Mouse (Mus musculus) forebrain, embryonic 13.5 days (tissue): ENCODE results near the gene P2rx1. TPM values are rescaled to one million over a fixed set of nuclear protein-coding genes. Genes with fewer than 3 reads are reported as not detected.
A peak's percentile ranks its signal among the peaks of the same experiment; 100 is the strongest.

Source experiments
- ATAC-seq: fragments of 200-750 bp; cut with Nextera tagmentation; 2 replicates; pipeline ENCODE4 v1.8.0; 2017
- H3K27ac ChIP-seq: fragments of 300-500 bp; sonication (generic); 2 replicates; pipeline ENCODE4 v1.5.1; 2015; ENCODE audit warnings: inconsistent platforms, mild to moderate bottlenecking, moderate library complexity
- H3K27me3 ChIP-seq: fragments of 300-500 bp; sonication (generic); 2 replicates; pipeline ENCODE4 v1.6.1; 2015; ENCODE audit warnings: mild to moderate bottlenecking, inconsistent platforms
- H3K36me3 ChIP-seq: fragments of 300-500 bp; sonication (generic); 2 replicates; pipeline ENCODE4 v1.6.1; 2015; ENCODE audit warnings: mild to moderate bottlenecking, inconsistent platforms; ENCODE audit not compliant: poor library complexity, severe bottlenecking
- H3K4me1 ChIP-seq: fragments of 300-500 bp; sonication (generic); 2 replicates; pipeline ENCODE4 v1.6.1; 2015; ENCODE audit warnings: inconsistent platforms
- H3K4me2 ChIP-seq: fragments of 300-500 bp; sonication (generic); 2 replicates; pipeline ENCODE4 v1.6.1; 2015; ENCODE audit warnings: inconsistent platforms, mild to moderate bottlenecking, moderate library complexity
- H3K4me3 ChIP-seq: fragments of 300-500 bp; sonication (generic); 2 replicates; pipeline ENCODE4 v1.5.1; 2015; ENCODE audit warnings: mild to moderate bottlenecking, inconsistent platforms
- H3K9ac ChIP-seq: fragments of 300-500 bp; sonication (generic); 2 replicates; pipeline ENCODE4 v1.6.1; 2015; ENCODE audit warnings: mild to moderate bottlenecking, inconsistent platforms
- H3K9me3 ChIP-seq: fragments of 300-500 bp; sonication (generic); replicated peaks from 2 replicates; pipeline ENCODE4 v1.6.1; 2016; ENCODE audit warnings: inconsistent platforms
- WGBS: fragments of 180-500 bp; shearing (Covaris S2); methylation state at CpG from one replicate; pipeline ENCODE4 v1.1.7; 2015; 5-methylcytosine and 5-hydroxymethylcytosine counted together
- polyA plus RNA-seq: library from polyadenylated mRNA; unstranded; fragments of >200 nt; fragmentation: Nextera tagmentation; extraction: Ambion mirVana; gene quantifications from 2 replicates; pipeline ENCODE4 v1.2.1, GENCODE M21; 2015

The P2rx1 gene
- polyA plus RNA-seq, 1 experiment from 2014 or later = 0.46 TPM

- Histone ChIP-seq H3K4me1 (no peaks in the 10 kb centered on the region), H3K9me3 (no peaks in the 10 kb centered on the region), H3K27me3 (no peaks in the 10 kb centered on the region), H3K36me3 (no peaks in the 10 kb centered on the region), H3K4me3 (no peak overlapping the region), H3K9ac (no peak overlapping the region), H3K27ac (no peak overlapping the region), H3K4me2 (no peak overlapping the region)
- 75% methylated on average over 9 of the region's 9 CpGs for WGBS
- no peak for ATAC-seq
These were observed 6.9 kb upstream of the P2rx1 start for GRCm38 (mm10) chr11:72991961-72992360.

DNA sequence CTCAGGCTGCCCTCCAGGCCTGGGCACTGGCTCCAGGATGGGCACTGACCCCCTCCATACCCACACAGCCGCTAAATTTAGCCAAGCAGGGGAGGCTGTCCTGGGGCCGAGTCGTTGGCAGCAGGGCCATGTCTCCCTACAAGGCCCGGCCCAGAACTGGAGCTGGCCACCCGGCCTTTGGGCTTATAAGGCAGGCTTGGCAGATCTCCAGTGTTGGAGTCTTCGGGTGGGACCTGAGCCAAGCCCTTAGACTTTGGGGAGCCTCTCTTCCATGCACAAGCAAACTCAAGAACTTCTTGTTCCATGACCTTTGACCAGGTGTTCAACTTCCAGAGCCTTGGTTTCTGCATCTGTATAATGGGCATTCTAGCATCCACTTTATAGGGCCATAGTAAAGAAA is 2.6 kb upstream of the P2rx1 start:
- Histone ChIP-seq H3K4me3 (no peak overlapping the region), H3K4me1 (no peaks in the 10 kb centered on the region), H3K27me3 (no peaks in the 10 kb centered on the region; the same call in 1 of the 2 replicates), H3K4me2 (no peak overlapping the region), H3K27ac (no peak overlapping the region), H3K36me3 (no peaks in the 10 kb centered on the region), H3K9ac (no peak overlapping the region), H3K9me3 (no peaks in the 10 kb centered on the region)
- 96% methylated on average over 6 of the region's 6 CpGs for WGBS
- no peak for ATAC-seq

- Histone ChIP-seq H3K4me3 (no peak overlapping the region), H3K4me1 (no peaks in the 10 kb centered on the region), H3K27ac (no peak overlapping the region), H3K27me3 (no peaks in the 10 kb centered on the region; the same call in 1 of the 2 replicates), H3K9me3 (no peaks in the 10 kb centered on the region), H3K36me3 (no peaks in the 10 kb centered on the region), H3K4me2 (no peak overlapping the region), H3K9ac (no peak overlapping the region)
- WGBS = 88% methylated on average over 2 of the region's 2 CpGs
- no peak for ATAC-seq
These were observed 2.1 kb upstream of the P2rx1 start for GRCm38 (mm10) chr11:72996781-72997180.

DNA sequence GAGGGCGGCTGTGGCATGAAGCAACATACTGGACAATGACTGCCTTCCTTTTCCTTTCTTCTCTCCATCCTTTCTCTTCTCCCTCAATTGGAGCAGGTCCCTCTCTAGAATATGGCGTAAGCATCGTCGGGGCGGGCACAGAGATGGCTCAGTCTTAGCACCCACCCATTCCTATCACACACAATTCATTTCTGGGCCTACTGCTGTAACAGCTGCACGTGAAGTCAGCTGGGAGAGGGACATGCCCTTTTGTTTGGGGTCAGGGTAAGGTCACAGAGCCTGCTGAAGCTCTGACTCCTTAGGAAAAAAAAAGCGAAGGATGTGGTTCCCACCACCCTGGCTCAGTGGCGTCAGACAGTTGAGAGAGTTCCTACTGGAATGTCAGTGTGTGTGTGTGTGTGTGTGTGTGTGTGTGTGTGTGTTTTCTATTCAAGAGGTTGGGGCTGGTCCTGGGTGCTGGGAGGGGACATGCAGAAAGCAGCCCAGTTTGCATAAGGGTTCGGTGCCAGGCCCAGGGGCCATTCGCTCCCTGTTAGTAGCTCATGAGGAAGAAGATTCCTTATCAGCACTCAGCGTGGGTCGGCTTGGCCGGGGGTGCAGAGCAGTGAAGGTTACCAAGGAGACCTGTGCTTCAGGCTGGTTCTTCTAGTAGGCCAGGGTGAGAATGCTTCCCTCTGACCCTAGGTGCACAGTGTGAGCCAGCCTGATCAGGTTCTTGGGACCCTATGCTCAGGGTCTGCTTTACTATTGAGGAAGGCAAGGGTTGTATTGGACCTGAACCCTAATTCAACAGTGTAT is 1.2 kb upstream of the P2rx1 start:
- Histone ChIP-seq H3K4me3 (no peak overlapping the region), H3K27me3 (no peaks in the 10 kb centered on the region; the same call in 1 of the 2 replicates), H3K27ac (no peak overlapping the region), H3K4me2 (no peak overlapping the region), H3K36me3 (no peaks in the 10 kb centered on the region), H3K4me1 (no peaks in the 10 kb centered on the region), H3K9me3 (no peaks in the 10 kb centered on the region), H3K9ac (no peak overlapping the region)
- WGBS = 84% methylated on average over 13 of the region's 13 CpGs
- ATAC-seq = no peak

- no peak for ATAC-seq
- H3K4me1 ChIP-seq = no peaks in the 10 kb centered on the region
- no peak overlapping the region for H3K27ac ChIP-seq
- no peak overlapping the region for H3K4me2 ChIP-seq
- no peak overlapping the region for H3K4me3 ChIP-seq
- H3K36me3 ChIP-seq = no peaks in the 10 kb centered on the region
- no peaks in the 10 kb centered on the region; the same call in none of the 2 replicates for H3K27me3 ChIP-seq
- WGBS = 16% methylated on average over 6 of the region's 6 CpGs
- H3K9me3 ChIP-seq = no peaks in the 10 kb centered on the region
- H3K9ac ChIP-seq = no peak overlapping the region
These were observed 2.1 kb downstream of the P2rx1 start for GRCm38 (mm10) chr11:73001029-73001428.

- Histone ChIP-seq H3K27ac (no peak overlapping the region), H3K4me3 (no peak overlapping the region), H3K36me3 (no peaks in the 10 kb centered on the region), H3K4me1 (peaks cover 12% of the 10 kb centered on the region), H3K27me3 (peaks cover 15% of the 10 kb centered on the region; the same call in 1 of the 2 replicates), H3K4me2 (no peak overlapping the region), H3K9me3 (no peaks in the 10 kb centered on the region), H3K9ac (no peak overlapping the region)
- ATAC-seq = 0 out of 2 replicates have a peak, but pooled peaks have one; percentile 45
- WGBS = 2% methylated on average over 2 of the region's 2 CpGs
These were observed 7.5 kb downstream of the P2rx1 start for GRCm38 (mm10) chr11:73006377-73006776.

DNA sequence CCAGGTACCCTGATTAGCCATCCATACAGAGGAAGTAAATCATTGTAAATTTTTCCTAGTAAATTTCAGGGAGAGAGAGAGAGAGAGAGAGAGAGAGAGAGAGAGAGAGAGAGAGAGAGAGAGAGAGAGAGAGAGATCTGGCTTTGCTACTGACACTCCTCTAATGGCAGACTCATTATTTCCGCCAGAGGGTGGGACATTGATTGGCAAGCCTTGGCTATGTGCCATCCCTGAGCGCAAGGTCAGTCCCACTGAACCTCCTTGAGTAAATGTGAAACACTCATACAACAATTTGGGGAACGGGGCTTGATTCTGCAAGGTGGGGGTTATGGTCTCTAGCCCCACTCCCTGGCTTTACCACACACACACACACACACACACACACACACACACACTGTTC is 8.2 kb downstream of the P2rx1 start:
- Histone ChIP-seq H3K9me3 (no peaks in the 10 kb centered on the region), H3K4me3 (no peak overlapping the region), H3K9ac (no peak overlapping the region), H3K4me2 (no peak overlapping the region), H3K36me3 (no peaks in the 10 kb centered on the region), H3K4me1 (peaks cover 12% of the 10 kb centered on the region), H3K27ac (no peak overlapping the region), H3K27me3 (peaks cover 15% of the 10 kb centered on the region; the same call in 1 of the 2 replicates)
- ATAC-seq = no peak
- 38% methylated on average over 3 of the region's 3 CpGs for WGBS

DNA sequence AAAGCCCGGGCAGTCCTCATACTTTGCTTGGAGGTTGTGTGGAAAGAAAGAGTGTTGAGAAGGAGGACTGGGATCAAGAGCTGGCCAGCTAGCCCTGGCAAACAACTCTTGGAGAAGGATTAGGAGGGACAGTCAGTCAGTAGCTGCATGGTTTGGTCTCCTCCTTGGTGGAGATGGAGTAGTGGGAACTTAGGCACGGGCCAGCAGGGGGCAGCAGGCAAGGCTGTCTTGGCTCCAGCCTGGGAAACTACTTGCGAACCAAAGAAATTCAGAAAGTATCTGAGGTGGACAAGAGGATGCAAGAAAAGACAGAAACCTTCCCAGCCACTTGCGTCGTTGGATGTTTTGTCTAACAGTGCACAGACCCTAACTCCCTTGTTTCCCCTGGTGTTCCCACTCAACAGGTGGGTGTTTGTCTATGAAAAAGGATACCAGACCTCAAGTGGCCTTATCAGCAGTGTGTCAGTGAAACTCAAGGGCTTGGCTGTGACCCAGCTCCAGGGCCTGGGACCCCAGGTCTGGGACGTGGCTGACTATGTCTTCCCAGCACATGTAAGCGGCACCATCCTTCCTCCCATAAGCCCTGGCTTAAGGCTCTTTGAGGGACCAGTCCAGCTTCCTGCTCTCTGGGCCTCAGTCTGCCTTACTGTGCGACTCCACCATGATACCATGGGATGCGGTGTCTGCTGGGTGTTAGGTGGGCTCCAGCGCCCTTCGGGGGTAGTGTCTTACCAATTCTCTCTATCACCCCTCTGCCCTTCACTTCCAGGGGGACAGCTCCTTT is 9.0 kb downstream of the P2rx1 start:
- Histone ChIP-seq H3K27me3 (peaks cover 15% of the 10 kb centered on the region; the same call in 1 of the 2 replicates), H3K9ac (no peak overlapping the region), H3K4me3 (no peak overlapping the region), H3K4me2 (no peak overlapping the region), H3K4me1 (peaks cover 12% of the 10 kb centered on the region), H3K27ac (no peak overlapping the region), H3K9me3 (no peaks in the 10 kb centered on the region), H3K36me3 (no peaks in the 10 kb centered on the region)
- 71% methylated on average over 11 of the region's 11 CpGs for WGBS
- ATAC-seq = no peak; the same call in 1 of the 2 replicates

DNA sequence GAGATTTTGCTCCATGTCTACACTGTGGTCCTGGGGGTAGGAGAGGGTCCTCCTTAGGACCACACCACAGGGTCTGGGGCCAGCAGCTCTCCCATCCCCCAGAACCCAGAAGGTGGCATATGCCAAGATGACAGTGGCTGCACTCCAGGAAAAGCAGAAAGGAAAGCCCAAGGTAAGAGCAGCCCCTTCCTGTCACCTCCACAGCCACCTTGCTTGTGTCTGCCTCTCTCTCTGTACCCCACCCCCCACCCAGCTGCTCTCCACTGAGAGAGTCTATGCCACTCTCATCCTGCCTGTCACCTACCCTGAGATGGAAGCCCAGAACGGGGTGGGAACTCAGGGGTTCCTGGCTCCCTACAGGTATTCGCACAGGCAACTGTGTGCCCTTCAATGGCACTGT is 9.9 kb downstream of the P2rx1 start:
- ATAC-seq = no peak
- H3K4me1 ChIP-seq = peaks cover 12% of the 10 kb centered on the region
- H3K36me3 ChIP-seq = no peaks in the 10 kb centered on the region
- H3K27ac ChIP-seq = no peak overlapping the region
- 81% methylated on average over 2 of the region's 2 CpGs for WGBS
- H3K4me2 ChIP-seq = no peak overlapping the region
- no peak overlapping the region for H3K4me3 ChIP-seq
- H3K27me3 ChIP-seq = peaks cover 15% of the 10 kb centered on the region; the same call in 1 of the 2 replicates
- no peak overlapping the region for H3K9ac ChIP-seq
- no peaks in the 10 kb centered on the region for H3K9me3 ChIP-seq

- Histone ChIP-seq H3K4me2 (no peak overlapping the region), H3K4me3 (no peak overlapping the region), H3K27ac (no peak overlapping the region), H3K9ac (no peak overlapping the region), H3K36me3 (no peaks in the 10 kb centered on the region), H3K4me1 (peaks cover 12% of the 10 kb centered on the region), H3K27me3 (peaks cover 15% of the 10 kb centered on the region; the same call in 1 of the 2 replicates), H3K9me3 (no peaks in the 10 kb centered on the region)
- WGBS = 60% methylated on average over 13 of the region's 13 CpGs
- ATAC-seq = no peak
These were observed 10.8 kb downstream of the P2rx1 start for GRCm38 (mm10) chr11:73009531-73010274.

DNA sequence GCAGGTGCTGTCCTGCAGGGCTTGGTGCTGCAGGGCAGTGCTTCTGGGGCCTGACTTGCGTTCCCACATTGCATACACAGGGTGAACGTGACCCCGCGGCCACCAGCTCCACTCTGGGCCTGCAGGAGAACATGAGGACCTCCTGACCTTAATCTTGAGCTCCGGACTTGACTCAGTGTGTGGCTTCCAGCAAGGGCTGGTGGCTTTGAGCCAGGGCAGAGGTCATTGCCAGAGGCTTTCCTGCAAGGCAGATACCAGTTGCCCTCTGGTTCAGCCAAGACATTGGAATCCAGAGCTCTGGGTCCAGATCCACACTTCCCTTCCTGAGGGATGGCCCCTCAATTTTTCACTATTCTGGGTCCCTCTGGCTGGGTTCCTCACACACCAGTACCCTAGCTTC is 15.1 kb downstream of the P2rx1 start:
- H3K9ac ChIP-seq = no peak overlapping the region
- H3K4me3 ChIP-seq = no peak overlapping the region

More for the DNA sequence above, 15.1 kb downstream of the P2rx1 start:
- no peak overlapping the region for H3K27ac ChIP-seq
- 68% methylated on average over 5 of the region's 5 CpGs for WGBS
- H3K4me2 ChIP-seq = no peak overlapping the region
- peaks cover 15% of the 10 kb centered on the region for H3K27me3 ChIP-seq
- H3K36me3 ChIP-seq = no peaks in the 10 kb centered on the region
- H3K9me3 ChIP-seq = no peaks in the 10 kb centered on the region
- H3K4me1 ChIP-seq = peaks cover 12% of the 10 kb centered on the region
- no peak for ATAC-seq
